Mouse (Mus musculus): ENCODE results near the gene Fxyd2.

The Fxyd2 gene

GRCm38 (mm10) chr9:45429392-45429791 is 29.9 kb downstream of the Fxyd2 start:
- WGBS = 38% methylated on average over 5 of the region's 5 CpGs

- 3% methylated on average over 54 of the region's 54 CpGs for WGBS
These were observed 30.7 kb downstream of the Fxyd2 start for GRCm38 (mm10) chr9:45429951-45430697.

DNA sequence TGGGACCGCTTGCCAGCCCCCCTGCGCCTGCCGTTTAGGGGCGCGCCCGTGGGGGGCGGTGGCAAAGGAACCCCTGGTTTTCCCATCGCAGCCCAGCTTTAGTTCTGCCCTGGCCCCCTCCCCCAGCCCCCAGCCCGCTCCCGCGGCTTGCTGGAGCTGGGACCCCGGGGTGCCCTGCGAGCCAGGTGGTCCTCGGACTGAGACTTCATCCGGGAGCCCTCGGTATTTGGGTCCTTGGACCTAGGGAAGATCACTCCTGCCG is 31.2 kb downstream of the Fxyd2 start:
- 2% methylated on average over 17 of the region's 17 CpGs for WGBS

GRCm38 (mm10) chr9:45431150-45431549 is 31.7 kb downstream of the Fxyd2 start:
- 4% methylated on average over 26 of the region's 26 CpGs for WGBS

- WGBS = 19% methylated on average over 12 of the region's 12 CpGs
These were observed 33.2 kb downstream of the Fxyd2 start for GRCm38 (mm10) chr9:45432639-45433038.

GRCm38 (mm10) chr9:45433119-45433518 is 33.6 kb downstream of the Fxyd2 start:
- WGBS = 25% methylated on average over 9 of the region's 9 CpGs

GRCm38 (mm10) chr9:45434171-45434570 is 34.7 kb downstream of the Fxyd2 start:
- 30% methylated on average over 2 of the region's 2 CpGs for WGBS

- 67% methylated on average over 4 of the region's 4 CpGs for WGBS
These were observed 39.6 kb downstream of the Fxyd2 start for GRCm38 (mm10) chr9:45439025-45439424.

GRCm38 (mm10) chr9:45440083-45440784 is 40.8 kb downstream of the Fxyd2 start:
- 62% methylated on average over 16 of the region's 16 CpGs for WGBS

DNA sequence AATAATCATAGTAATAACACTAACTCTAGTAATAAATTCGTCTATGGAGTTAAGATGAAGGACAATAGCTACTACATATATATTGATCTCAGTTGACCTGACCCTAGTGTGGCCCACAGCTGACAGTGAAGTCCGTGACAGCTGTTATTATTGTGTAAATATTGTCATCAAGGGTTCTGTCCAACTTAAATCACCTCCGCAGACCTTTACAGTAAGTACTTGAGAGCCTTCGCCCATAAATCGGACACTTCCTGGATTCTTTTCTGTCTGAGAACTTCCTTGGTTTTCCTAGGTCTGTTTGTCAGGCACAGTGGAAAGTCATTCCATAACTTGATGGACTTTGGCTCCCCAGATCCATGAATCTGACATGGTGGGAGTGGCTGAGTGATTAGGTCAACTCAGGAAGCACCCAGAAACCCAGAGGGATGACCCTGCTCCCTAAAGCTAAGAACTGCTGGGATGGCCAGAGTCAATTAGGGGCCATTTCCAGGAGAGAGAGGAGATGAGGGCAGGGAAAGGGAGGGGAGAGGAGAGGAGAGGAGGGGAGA is 44.9 kb downstream of the Fxyd2 start:
- 90% methylated on average over 5 of the region's 5 CpGs for WGBS

DNA sequence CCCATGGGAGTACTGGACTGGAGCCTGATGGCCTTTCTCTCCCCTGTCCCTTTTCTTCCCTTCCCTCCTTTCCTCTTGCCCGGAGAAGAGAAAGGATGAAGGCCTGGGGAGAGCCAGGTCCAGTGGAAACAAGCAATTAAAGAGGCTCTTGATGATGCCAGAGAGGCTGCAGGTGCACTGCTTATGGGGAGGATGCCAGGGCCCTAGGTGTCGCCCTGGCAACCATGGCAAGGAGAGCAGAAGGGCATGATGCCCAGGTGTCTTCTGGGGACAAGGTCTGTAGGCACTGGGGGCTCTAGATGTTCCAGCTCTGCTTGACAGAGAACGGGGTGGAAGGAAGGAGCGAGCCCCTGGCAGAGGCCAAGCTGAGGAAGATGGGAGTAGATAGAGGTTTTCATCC is 50.2 kb downstream of the Fxyd2 start:
- 87% methylated on average over 4 of the region's 4 CpGs for WGBS

DNA sequence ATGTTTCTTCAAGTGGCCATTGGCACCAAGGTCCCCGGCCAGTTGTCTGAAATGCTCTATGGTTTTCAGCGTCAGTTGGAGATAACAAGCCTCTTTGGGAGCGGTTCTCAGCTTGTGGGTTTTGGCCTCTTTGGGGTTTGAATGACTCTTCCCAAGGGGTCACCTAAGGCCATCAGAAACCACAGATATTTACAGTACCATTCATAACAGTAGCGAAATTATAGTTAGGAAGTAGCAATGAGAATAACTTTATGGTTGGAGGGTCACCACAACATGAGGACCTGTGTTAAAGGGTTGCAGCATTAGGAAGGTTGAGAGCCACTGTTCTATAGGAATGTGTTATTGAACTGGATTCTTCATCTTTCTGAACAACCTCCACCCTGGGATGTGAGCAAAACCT is 51.9 kb downstream of the Fxyd2 start:
- 90% methylated on average over 4 of the region's 4 CpGs for WGBS

DNA sequence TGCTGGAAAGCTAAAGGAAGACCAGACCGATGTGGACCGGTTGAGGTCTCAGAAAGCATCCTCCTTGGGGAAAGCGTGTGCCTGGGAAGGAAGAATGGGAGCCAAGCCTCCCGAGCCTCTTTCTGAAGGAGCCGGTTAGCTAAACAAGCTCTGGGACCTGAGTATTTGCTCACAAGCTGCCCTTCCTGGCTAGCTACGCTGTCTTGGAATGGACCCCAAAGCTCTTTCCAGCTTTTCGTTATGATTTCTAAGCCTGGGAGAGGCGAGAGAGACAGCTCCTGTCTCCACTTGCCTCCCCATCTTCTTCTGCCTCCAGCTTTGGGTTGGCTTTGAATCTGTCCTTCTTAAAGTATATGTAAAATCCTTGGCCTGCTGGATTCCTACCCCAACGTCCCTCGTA is 54.6 kb downstream of the Fxyd2 start:
- 56% methylated on average over 10 of the region's 10 CpGs for WGBS

DNA sequence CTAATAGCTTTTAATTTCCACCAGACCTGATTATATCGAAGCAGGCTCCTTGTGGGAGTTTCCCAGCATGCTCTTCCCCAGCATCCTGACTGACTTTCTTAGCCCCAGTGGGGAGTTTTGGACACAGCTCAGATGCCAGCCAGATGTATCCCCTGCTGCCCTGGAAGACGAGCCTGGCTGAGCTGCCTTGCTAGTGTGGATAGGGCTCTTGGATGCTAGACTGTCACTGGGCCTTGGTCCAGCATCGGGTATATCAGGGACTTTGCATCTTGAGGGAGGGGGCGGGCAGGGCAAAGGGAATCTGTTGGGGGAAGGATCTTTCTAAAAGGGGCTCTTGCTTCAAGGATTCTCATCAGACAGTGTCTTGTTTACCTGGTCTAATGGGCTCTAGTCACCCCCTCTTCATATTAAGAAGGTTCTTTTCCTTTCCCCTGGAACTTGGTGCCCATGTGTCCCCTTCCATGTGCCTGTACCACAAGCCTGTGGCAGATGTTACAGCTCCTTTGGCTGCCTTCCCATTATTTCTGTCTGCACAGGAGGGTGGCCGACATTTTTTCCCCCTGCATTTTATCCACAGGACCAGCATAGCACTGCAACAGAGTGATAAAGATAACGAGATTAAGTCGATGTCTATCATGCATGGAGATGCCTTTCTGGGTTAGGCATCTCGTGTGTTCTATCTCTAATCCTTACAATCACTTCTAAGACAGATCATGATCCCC is 55.6 kb downstream of the Fxyd2 start:
- 53% methylated on average over 8 of the region's 8 CpGs for WGBS

DNA sequence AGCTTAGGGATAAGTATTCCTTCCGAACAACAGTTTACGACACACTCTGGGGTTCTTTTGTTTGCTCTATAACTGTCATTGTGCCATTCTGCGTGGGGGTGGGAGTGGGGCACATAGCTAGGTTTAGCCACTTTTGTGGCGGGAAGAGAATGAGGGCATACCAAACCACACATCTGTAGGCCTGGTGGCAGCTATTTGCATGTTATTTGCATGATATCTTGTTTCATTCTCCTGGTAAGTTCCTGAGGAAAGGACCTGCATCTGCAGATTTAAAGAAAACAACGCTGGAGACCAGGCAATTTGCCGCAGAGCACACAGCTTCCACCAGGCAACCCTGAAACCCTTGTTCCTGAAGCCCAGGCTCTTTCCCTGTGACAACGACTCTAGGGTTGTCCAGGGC is 57.7 kb downstream of the Fxyd2 start:
- 51% methylated on average over 7 of the region's 7 CpGs for WGBS

- 55% methylated on average over 14 of the region's 14 CpGs for WGBS
These were observed 58.9 kb downstream of the Fxyd2 start for GRCm38 (mm10) chr9:45458363-45458762.

Data from cerebral cortex, adult 2 months (tissue).